Mouse (Mus musculus): ENCODE data around the gene Gjb5. TPM values are rescaled to one million over a fixed set of nuclear protein-coding genes. Genes with fewer than 3 reads are reported as not detected.

The Gjb5 gene
- total RNA-seq (2021), result not detected
- long read RNA-seq, experiment 1, result 0 reads
- long read RNA-seq, experiment 2, result 0 reads

DNA sequence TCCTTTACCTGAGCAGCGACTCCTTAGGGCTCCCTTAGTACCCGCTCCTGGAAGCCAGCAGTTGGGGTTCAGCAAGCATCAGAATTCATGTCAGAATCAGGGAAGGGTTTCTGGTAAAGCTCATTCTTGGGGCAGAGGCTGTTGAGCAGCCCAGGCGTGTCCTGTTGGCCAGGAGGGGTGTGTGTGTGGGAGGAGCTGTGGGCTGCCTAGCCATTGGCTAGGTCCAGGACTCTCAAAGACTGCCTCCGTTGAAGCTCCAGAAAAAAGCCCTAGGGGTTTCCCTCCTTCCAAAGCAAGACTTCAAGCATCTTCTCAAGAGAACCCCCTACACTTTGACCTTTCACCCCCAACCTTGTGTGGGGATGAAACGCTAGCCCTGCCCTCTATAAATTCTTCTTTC, at the start of gene Gjb5:
TSS of gene Gjb5 (minus strand) at position 164 of the 400 bp plus-strand sequence.
- TF ChIP-seq CTCF (conservative IDR thresholded peaks at IDR 0.05), result no peak
- no peak for DNase-seq (ENCODE audit: low spot score in 2 of 2)
- no peak within 1 kb of the TSS for H3K4me3 ChIP-seq
- H3K27ac ChIP-seq, result no peak within 1 kb of the TSS

GRCm38 (mm10) chr4:127402614-127403013, 44.6 kb upstream of the Gjb5 start:
- DNase-seq (ENCODE audit: low spot score in 2 of 2), result no peak

DNA sequence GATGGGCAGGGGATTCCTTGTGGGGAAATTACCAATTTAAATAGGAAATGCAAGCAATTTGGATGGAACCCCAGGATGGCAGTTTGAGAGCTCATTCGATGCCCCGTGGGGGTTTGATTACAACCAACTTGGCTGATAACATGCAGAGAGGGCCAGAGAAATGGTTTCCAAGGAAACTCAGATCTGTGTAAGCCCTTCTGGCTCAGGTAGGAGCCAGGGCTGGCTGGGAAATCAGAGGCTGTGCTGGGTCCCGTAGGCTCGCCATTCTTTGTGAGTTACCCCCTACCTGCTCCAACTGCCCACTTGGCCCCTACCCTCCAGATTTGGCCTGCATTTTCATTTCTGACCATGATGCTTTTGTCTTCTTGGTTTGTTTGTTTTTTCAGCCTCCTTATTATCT, 44.2 kb upstream of the Gjb5 start:
- Histone ChIP-seq H3K27ac (no peak overlapping the region), H3K4me3 (no peak overlapping the region)
- no peak for TF ChIP-seq CTCF (conservative IDR thresholded peaks at IDR 0.05)
- DNase-seq (ENCODE audit: low spot score in 2 of 2), result no peak

More at GRCm38 (mm10) chr4:127402614-127403013, 44.6 kb upstream of the Gjb5 start:
- Histone ChIP-seq H3K27ac (no peak overlapping the region), H3K4me3 (no peak overlapping the region)
- TF ChIP-seq CTCF (conservative IDR thresholded peaks at IDR 0.05), result no peak

GRCm38 (mm10) chr4:127400165-127401145, 42.5 kb upstream of the Gjb5 start:
- Histone ChIP-seq H3K4me3 (no peak overlapping the region), H3K27ac (no peak overlapping the region)
- no peak for TF ChIP-seq CTCF (conservative IDR thresholded peaks at IDR 0.05)
- no peak for DNase-seq (ENCODE audit: low spot score in 2 of 2)

- TF ChIP-seq CTCF (conservative IDR thresholded peaks at IDR 0.05), result no peak
- no peak overlapping the region for H3K27ac ChIP-seq
- no peak for DNase-seq (ENCODE audit: low spot score in 2 of 2)
- no peak overlapping the region for H3K4me3 ChIP-seq
Observed at GRCm38 (mm10) chr4:127395591-127395990, 37.6 kb upstream of the Gjb5 start.

GRCm38 (mm10) chr4:127389645-127390044, 31.7 kb upstream of the Gjb5 start:
- TF ChIP-seq CTCF (conservative IDR thresholded peaks at IDR 0.05), result no peak
- no peak for DNase-seq (ENCODE audit: low spot score in 2 of 2)
- H3K4me3 ChIP-seq, result no peak overlapping the region
- H3K27ac ChIP-seq, result no peak overlapping the region

DNA sequence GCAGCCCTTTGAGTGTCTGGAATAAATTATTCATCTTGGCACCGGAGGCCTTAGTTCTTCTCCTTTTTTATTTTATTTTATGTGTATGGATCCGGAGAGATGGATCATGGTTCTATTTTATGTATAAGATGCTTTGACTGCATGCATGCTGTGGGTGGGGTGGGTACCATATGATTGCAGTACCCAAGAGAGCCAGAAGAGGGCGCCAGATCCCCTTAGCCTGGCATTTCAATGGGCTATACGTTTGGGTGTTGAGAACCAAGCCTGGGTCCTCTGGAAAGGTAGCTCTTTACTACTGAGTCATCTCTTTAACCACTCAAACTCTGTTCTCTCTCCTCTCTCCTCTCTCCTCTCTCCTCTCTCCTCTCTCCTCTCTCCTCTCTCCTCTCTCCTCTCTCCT, 19.4 kb upstream of the Gjb5 start:
- peak; percentile 70 for TF ChIP-seq CTCF (conservative IDR thresholded peaks at IDR 0.05)
- Histone ChIP-seq H3K4me3 (no peak overlapping the region), H3K27ac (no peak overlapping the region)
- DNase-seq (ENCODE audit: low spot score in 2 of 2), result no peak

GRCm38 (mm10) chr4:127375541-127376177, 17.7 kb upstream of the Gjb5 start:
- no peak for DNase-seq (ENCODE audit: low spot score in 2 of 2)
- Histone ChIP-seq H3K27ac (no peak overlapping the region), H3K4me3 (peak overlapping the region; percentile 23; the same call in 1 of the 2 replicates)
- no peak for TF ChIP-seq CTCF (conservative IDR thresholded peaks at IDR 0.05)

DNA sequence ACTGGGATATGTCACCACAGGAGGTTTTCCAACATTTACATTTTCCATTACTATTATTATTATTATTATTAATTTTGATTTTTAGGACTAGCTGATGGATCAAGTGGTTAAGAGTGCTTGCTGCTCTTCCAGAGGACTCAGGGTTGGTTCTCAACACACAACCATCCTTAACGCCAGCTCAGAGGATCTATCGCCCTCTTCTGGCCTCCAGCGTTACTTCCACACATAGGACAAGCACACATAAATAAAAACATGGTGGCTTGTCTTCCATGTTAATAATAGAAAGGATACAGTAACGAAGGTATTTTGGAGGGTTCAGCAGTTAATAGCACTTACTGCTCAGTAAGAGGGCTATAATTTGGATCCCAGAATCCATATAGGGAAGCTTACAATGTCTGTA, 16.7 kb upstream of the Gjb5 start:
- no peak overlapping the region for H3K4me3 ChIP-seq
- TF ChIP-seq CTCF (conservative IDR thresholded peaks at IDR 0.05), result peak; percentile 50
- no peak overlapping the region for H3K27ac ChIP-seq
- no peak for DNase-seq (ENCODE audit: low spot score in 2 of 2)

- Histone ChIP-seq H3K27ac (no peak overlapping the region), H3K4me3 (no peak overlapping the region)
- DNase-seq (ENCODE audit: low spot score in 2 of 2), result no peak
- no peak for TF ChIP-seq CTCF (conservative IDR thresholded peaks at IDR 0.05)
Observed at GRCm38 (mm10) chr4:127373491-127373890, 15.5 kb upstream of the Gjb5 start.

- Histone ChIP-seq H3K27ac (no peak overlapping the region), H3K4me3 (no peak overlapping the region)
- no peak for DNase-seq (ENCODE audit: low spot score in 2 of 2)
- TF ChIP-seq CTCF (conservative IDR thresholded peaks at IDR 0.05), result no peak
Observed at GRCm38 (mm10) chr4:127371546-127371945, 13.6 kb upstream of the Gjb5 start.

DNA sequence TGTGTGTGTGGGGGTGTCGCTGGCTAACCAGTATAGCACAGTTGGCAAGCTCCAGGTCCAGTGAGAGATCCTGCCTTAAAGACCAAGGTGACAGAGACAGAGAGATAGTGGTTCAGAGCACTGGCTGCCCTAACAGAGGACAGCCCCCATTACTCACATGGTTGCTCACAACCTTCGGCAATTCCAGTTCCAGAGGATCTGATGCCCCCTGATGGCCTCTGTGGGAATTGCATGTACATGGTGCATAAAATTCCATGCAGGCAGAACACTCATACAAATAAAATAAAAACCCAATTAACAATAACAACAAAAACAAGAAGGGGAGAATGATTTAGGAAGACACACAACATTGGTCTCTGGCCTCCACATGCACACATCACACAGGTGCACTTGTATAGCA, 12.5 kb upstream of the Gjb5 start:
- DNase-seq (ENCODE audit: low spot score in 2 of 2), result no peak
- Histone ChIP-seq H3K4me3 (no peak overlapping the region), H3K27ac (no peak overlapping the region)
- TF ChIP-seq CTCF (conservative IDR thresholded peaks at IDR 0.05), result peak; percentile 62

DNA sequence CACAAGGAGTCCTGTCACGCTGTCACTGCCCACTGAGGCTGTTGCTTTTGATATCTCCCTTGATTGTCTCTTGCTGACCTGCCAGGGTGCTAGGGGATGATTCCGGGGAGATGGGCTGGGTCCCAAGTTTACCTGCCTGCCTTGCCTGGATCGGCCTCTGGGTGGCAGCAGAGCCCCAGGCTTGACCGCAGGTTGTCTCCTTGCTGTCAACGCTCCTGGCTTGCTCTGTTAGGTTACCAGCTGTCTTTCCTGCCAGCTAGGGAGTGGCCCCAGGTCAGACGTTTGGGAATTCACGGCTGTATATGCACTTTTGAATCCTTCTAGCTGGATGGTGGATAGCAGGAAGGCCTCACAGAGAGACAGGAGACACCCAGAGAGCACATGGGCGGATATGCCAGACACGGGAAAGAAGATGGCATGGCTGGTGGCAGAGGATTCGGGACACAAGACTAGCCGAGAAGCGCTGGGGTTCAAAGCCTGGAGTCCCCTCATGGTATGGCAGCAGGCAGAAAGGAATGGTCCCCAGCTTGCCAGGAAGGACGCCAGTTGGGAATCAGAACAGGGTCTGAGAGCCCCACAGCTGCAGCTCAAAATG, 10.5 kb upstream of the Gjb5 start:
- Histone ChIP-seq H3K4me3 (no peak overlapping the region), H3K27ac (no peak overlapping the region)
- TF ChIP-seq CTCF (conservative IDR thresholded peaks at IDR 0.05), result peak; percentile 94
- DNase-seq (ENCODE audit: low spot score in 2 of 2), result peak; percentile 29 to 84
